Mouse (Mus musculus): ENCODE data around the gene Clcf1.

The Clcf1 gene

DNA sequence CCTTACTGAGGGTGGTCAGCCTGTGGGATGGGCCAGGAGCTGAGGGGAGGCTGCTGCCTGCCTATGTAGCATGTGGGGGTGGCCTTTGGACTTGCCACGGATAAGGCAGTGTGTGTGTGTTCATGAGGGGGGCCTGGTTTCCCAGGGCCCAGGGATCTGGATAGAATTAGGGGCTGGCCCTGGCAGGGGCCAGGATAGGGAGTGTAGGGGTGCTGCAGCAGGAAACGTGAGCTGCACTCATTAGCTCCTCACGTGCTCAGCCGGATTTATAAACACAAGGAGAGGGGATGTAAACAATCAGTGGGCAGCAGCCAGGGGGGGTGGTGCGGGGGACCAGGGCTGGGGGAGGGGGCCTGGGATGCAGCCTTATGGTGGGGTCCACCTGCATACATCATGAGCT, 3.1 kb downstream of the Clcf1 start:
- no peak for DNase-seq (ENCODE audit: low spot score in 2 of 2)

- DNase-seq (ENCODE audit: low spot score in 2 of 2), result no peak
Measured at GRCm38 (mm10) chr19:4217855-4218254, 3.8 kb downstream of the Clcf1 start.

- no peak for DNase-seq (ENCODE audit: low spot score in 2 of 2)
Measured at GRCm38 (mm10) chr19:4218293-4218692, 4.3 kb downstream of the Clcf1 start.

DNA sequence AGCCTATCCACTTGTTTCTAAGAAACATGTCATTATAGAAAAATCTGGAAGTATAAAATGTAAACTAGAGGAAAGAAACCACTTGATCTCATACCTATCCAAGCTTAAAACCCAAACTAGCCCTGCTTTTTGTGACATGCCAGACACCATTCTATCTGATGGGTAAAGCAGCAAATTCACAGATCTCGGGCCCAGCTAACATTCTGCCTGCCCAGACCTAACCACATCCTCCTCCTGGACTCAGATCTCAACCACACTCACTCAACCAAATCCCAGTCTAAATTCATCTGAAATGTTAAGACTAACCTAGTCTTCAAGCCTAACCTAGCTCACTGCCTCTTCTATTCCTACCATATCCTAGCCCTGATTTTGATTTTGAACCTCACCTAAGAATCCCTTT, 4.7 kb downstream of the Clcf1 start:
- no peak for DNase-seq (ENCODE audit: low spot score in 2 of 2)

- no peak for DNase-seq (ENCODE audit: low spot score in 2 of 2)
Measured at GRCm38 (mm10) chr19:4219943-4220342, 5.9 kb downstream of the Clcf1 start.

GRCm38 (mm10) chr19:4220416-4220815, 6.4 kb downstream of the Clcf1 start:
- no peak for DNase-seq (ENCODE audit: low spot score in 2 of 2)

DNA sequence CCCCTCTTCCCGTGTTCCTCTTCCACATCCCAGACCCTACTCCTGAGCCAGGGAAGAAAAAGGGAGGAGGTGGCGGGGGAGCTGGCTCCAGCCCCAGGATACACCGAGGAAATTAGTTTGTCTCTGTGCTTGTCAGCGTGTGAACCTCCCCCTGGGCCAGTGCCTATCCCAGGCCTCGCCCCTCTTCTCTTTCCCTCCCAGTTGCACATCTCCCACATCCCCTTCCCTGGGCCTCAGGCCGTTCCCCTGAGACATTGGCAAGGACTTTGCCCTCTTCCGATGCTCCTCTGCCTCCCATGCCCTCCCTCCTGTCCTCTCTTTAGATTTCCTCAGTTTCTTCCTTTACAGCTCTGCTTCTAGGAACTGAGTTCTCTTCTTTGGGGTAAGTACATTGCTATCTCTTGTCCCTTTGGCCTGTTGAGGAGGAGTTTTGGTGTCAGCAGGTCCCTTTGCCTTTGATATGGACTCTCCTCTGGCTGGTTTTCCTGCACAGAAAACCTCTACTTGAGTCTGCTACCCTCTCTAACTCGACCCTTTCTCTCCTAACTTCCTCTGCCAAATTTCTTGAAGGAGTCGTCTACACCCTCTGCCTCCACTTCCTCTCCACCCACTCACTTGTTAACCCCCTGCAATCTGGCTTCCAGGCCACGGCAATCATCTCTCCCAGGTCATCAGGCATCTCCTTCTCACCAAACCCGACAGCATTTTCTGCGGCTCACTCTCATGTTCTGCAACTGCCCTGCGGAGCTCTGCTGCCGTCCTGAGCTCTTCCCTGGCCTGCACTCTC, 7.1 kb downstream of the Clcf1 start:
- DNase-seq (ENCODE audit: low spot score in 2 of 2), result no peak

DNA sequence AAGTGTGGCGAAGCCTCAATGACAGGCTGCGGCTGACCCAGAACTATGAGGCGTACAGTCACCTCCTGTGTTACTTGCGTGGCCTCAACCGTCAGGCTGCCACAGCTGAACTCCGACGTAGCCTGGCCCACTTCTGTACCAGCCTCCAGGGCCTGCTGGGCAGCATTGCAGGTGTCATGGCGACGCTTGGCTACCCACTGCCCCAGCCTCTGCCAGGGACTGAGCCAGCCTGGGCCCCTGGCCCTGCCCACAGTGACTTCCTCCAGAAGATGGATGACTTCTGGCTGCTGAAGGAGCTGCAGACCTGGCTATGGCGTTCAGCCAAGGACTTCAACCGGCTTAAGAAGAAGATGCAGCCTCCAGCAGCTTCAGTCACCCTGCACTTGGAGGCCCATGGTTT, 8.1 kb downstream of the Clcf1 start:
- peak in 1 of 2 experiments; percentile 40 for DNase-seq (ENCODE audit: low spot score in 2 of 2)

DNA sequence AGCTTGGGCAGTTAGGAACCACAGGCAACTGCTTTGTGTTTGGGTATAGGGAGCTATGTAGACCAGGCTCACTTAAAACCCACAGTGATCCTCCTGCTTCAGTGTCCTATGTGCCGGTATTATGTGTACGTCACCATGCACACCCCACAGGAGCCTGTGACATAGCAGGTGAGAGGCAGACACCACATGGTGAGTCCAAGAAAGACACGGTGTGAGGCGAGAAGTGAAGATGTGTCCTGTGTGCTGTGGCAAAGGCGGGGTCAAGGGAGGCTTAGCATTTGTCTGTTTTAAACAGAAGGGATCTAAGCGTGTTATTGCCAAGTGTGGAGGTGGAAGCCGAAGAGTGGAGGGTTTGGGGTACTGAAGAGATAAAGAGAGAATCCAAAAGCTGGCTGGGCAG, 12.7 kb downstream of the Clcf1 start:
- DNase-seq (ENCODE audit: low spot score in 2 of 2), result no peak

GRCm38 (mm10) chr19:4227446-4227845, 13.4 kb downstream of the Clcf1 start:
- DNase-seq (ENCODE audit: low spot score in 2 of 2), result no peak

DNA sequence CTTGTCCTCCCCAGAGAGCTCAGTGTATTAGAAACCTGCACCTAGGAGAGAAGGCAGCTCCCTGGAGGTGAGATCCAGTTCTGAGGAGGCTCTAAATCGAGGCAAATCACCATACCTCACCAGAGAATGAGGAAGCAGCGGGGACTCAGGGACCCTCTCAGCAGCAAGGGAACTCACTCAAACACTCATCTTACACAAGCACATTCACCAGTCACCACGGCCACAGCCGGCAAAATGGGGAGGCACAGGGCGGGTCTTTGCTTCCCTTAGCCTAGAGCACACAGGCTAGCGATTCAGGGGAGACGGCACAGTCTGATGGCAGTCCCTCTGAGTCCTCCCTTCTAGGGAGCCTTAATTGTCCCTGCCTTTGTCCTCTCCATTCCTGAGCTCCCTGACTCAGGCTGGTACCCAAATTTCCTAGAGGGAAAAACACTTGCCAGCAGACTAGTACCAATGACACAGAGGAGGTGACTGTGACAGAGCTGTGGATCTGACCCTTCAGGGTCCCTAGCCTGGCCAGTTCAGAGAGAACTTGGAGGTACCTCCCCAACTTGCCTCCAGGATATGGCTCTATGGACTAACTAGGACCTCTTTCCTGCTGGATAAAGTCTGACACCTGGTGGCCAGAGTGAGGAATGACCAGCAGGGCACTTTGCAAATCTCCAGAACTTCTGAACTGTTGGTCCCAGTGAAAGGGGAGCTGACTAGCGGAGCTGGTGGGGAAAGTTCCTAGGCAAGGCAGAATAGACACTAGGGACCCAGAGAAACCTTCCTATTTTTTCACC, 14.0 kb downstream of the Clcf1 start:
- peak; percentile 78 to 86 for DNase-seq (ENCODE audit: low spot score in 2 of 2)

DNA sequence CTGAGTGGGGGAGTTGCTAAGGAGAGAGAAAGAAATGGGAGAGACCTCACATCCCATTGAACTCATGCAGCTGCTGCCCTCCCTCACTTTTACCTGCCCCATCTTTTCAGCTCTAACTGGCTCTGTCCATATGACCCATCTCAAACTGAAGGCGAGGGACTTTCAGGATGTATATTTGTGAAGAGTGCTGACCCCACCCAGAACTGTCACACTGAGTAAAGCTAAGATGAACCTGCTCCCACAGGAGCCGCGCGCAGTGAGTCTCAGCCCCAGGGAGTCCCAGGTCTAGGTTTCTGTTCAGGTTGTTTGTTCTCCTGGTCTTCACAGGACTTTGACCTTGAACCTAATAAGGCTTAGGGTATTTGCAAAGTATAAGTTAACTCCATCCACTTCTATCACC, 14.9 kb downstream of the Clcf1 start:
- no peak for DNase-seq (ENCODE audit: low spot score in 2 of 2)

DNA sequence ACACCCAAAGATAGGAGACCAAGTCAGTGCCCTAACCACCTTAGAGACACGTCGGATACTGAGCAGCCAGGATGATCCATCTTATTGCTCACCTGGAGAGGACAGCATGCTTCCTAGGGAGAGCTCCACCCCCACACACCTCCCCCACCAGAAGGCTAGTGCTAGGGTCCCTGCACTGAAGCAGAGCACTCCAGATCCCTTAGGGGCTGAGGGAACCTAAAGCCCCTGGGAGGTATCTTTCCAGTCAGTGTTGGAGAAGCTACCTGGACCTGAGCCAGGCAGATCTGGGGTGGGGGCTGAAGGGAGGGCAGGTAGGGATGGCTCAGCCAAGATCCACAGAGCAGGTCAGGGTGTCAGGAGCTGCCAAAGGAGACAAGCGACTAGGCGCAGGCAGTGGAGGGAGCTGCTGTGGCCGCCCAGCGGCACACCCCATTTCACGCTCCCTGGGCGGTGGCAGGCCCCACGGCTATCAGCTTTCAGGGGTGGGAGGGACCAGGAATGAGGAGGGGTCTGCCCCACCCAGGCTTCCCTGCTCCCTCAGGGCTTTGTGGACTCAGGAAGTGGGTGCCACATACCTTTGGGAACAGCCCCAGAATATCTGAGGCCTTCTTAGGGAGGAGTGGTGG, 15.5 kb downstream of the Clcf1 start:
- peak in 1 of 2 experiments; percentile 31 for DNase-seq (ENCODE audit: low spot score in 2 of 2)

- DNase-seq (ENCODE audit: low spot score in 2 of 2), result no peak
Measured at GRCm38 (mm10) chr19:4230415-4230814, 16.4 kb downstream of the Clcf1 start.

- DNase-seq (ENCODE audit: low spot score in 2 of 2), result peak; percentile 98 to 99
Measured at GRCm38 (mm10) chr19:4231253-4232185, 17.5 kb downstream of the Clcf1 start, which contains the start of gene Pold4. Gene Pold4 (plus strand): TSS chr19:4231899.

DNA sequence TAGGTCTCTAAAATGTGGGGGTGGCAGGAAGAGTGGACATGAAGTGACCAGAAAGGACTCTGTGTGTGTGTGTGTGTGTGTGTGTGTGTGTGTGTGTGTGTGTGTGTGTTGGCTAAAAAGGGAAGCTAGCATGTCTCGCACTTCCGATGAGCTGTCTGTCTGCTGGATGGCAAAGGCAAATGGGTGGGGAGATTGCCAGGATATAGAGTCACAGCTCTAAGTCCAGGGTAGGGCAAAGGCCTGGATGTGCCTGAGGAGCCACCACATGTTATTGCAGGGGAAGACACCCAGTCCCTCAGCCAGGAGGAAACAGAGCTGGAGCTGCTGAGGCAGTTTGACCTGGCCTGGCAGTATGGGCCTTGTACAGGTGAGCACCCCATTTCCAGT, 18.1 kb downstream of the Clcf1 start:
- DNase-seq (ENCODE audit: low spot score in 2 of 2), result peak in 1 of 2 experiments; percentile 72

- no peak for DNase-seq (ENCODE audit: low spot score in 2 of 2)
Measured at GRCm38 (mm10) chr19:4232651-4233050, 18.6 kb downstream of the Clcf1 start.

GRCm38 (mm10) chr19:4234548-4234947, 20.5 kb downstream of the Clcf1 start:
- DNase-seq (ENCODE audit: low spot score in 2 of 2), result no peak

DNA sequence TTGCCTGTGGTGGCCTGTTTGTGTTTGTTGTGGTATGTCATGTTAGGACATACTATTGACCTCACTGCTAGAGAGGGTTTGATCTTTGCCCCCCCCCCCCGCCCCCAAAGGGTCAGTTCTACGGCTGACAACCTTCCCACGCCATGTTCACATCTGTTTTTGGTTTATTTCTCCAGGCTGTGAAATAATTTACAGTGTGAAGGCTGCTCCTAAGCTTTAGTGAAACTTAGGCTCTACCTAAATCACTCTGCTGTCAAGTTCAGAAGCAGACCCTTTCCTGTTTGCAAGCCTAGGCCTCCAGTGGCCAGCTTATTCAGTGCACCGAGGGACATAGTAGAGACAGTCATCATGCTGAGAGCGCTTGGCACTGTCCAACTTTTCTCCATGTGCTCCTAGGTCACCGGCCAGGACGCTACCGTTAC, 26.2 kb downstream of the Clcf1 start:
- DNase-seq (ENCODE audit: low spot score in 2 of 2), result no peak

DNA sequence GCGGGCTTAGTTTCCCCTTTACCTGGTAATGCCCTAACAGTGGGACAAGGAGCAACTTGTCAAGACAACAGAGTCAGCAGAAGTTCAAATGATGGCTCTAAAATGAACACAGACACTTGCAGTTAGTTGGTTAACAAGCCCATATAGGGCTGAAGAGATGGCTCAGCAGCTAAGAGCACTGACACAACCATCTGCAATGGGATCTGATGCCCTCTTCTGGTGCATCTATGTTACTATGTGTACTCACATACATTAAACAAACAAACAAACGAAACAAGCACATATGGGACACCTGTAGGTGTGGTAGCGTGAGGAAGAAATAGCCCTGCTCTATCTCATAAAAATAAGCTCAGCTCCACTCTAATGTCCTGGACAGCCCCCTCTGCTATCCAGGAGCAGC, 28.4 kb downstream of the Clcf1 start:
- no peak for DNase-seq (ENCODE audit: low spot score in 2 of 2)

GRCm38 (mm10) chr19:4244775-4245174, 30.7 kb downstream of the Clcf1 start:
- no peak for DNase-seq (ENCODE audit: low spot score in 2 of 2)

All from right cerebral cortex, postnatal 10 days (tissue).